Mouse (Mus musculus) adrenal gland, adult 8-10 months (tissue): ENCODE data around the gene Vmn1r217. TPM values are rescaled to one million over a fixed set of nuclear protein-coding genes. Genes with fewer than 3 reads are reported as not detected.
"Not testable (repeated sequence)": the region's sequence is repeated elsewhere in the genome, so short reads cannot be mapped to it uniquely, and the experiment has no call there.

Source experiments
- DNase-seq: peaks from one replicate; pipeline ENCODE4 v3.0.0; 2022
- total RNA-seq, 4 experiments: library from RNA; stranded (reverse); gene quantifications; 2 replicates each; pipeline ENCODE4 v1.2.4; 2022

Gene Vmn1r217
- not detected for total RNA-seq

GRCm38 (mm10) chr13:23118126-23118525, at the start of gene Vmn1r217:
Gene Vmn1r217, minus strand, starts transcription at chr13:23118226.
- DNase-seq: not testable (repeated sequence)

GRCm38 (mm10) chr13:23166471-23166870, 48.4 kb upstream of the Vmn1r217 start:
- DNase-seq: not testable (repeated sequence)

GRCm38 (mm10) chr13:23159012-23159411, 41.0 kb upstream of the Vmn1r217 start, which contains the start of gene Vmn1r219:
Gene Vmn1r219, plus strand, starts transcription at chr13:23159312.
- no peak for DNase-seq

- DNase-seq: no peak
These were observed 39.8 kb upstream of the Vmn1r217 start for GRCm38 (mm10) chr13:23157848-23158247.

GRCm38 (mm10) chr13:23138880-23139279, 20.9 kb upstream of the Vmn1r217 start:
- DNase-seq: no peak

- no peak for DNase-seq
These were observed 15.5 kb upstream of the Vmn1r217 start for GRCm38 (mm10) chr13:23133501-23133900.

- DNase-seq: no peak
These were observed 15.1 kb upstream of the Vmn1r217 start, which contains the start of gene Vmn1r218 for GRCm38 (mm10) chr13:23133099-23133498. Gene Vmn1r218, plus strand, starts transcription at chr13:23133155.

- no peak for DNase-seq
These were observed 2.6 kb upstream of the Vmn1r217 start for GRCm38 (mm10) chr13:23120611-23121010.

- no peak for DNase-seq
These were observed 23.6 kb downstream of the Vmn1r217 start for GRCm38 (mm10) chr13:23094386-23094785.

GRCm38 (mm10) chr13:23069312-23069711, 48.7 kb downstream of the Vmn1r217 start:
- DNase-seq: no peak

- DNase-seq: no peak
These were observed 50.3 kb downstream of the Vmn1r217 start, which contains the start of gene Vmn1r215 for GRCm38 (mm10) chr13:23067725-23068124. Gene Vmn1r215, plus strand, starts transcription at chr13:23068025.

GRCm38 (mm10) chr13:23057778-23058177, 60.2 kb downstream of the Vmn1r217 start:
- no peak for DNase-seq

Other genes with a start within 250 kb of the Vmn1r217 start
- gene Vmn1r212, start 234.0 kb downstream of the Vmn1r217 start, total RNA-seq: not detected
- gene Vmn1r213, start 110.6 kb downstream of the Vmn1r217 start, total RNA-seq: not detected
- not detected for gene Vmn1r214, start 87.8 kb downstream of the Vmn1r217 start, total RNA-seq
- gene Vmn1r215, start 50.2 kb downstream of the Vmn1r217 start, total RNA-seq: not detected
- gene Vmn1r218, start 14.9 kb upstream of the Vmn1r217 start, total RNA-seq: not detected
- not detected for gene Vmn1r219, start 41.1 kb upstream of the Vmn1r217 start, total RNA-seq
- gene Vmn1r220, start 69.7 kb upstream of the Vmn1r217 start, total RNA-seq: not detected
- not detected for gene Vmn1r221, start 95.9 kb upstream of the Vmn1r217 start, total RNA-seq
- not detected for gene Vmn1r222, start 117.7 kb upstream of the Vmn1r217 start, total RNA-seq
- gene Vmn1r223, start 128.9 kb upstream of the Vmn1r217 start, total RNA-seq: not detected